Mouse (Mus musculus): ENCODE results near the gene Pomt1. TPM values are rescaled to one million over a fixed set of nuclear protein-coding genes. Genes with fewer than 3 reads are reported as not detected.

Gene Pomt1
- polyA plus RNA-seq, 1 experiment from 2014 or later = 6.4 TPM

- H3K9ac ChIP-seq (replicated peaks) = no peak overlapping the region
- H3K27me3 ChIP-seq (ENCODE audit: insufficient read depth, low read length) = no peaks in the 10 kb centered on the region
- WGBS (ENCODE audit: insufficient replicate concordance) = 77% methylated on average over 17 of the region's 18 CpGs
- TF ChIP-seq EP300 (IDR thresholded peaks at IDR 0.05; ENCODE audit: low read depth) (no peak), CTCF (IDR thresholded peaks at IDR 0.05; ENCODE audit: low read depth) (peak; percentile 78)
- DNase-seq = peak; percentile 79
- no peaks in the 10 kb centered on the region for H3K9me3 ChIP-seq (ENCODE audit: low read length)
- no peak overlapping the region for H3K27ac ChIP-seq (ENCODE audit: low read depth)
- no peak overlapping the region for H3K4me3 ChIP-seq (ENCODE audit: low read depth, low read length)
- H3K36me3 ChIP-seq (replicated peaks; ENCODE audit: insufficient read depth, low read length) = peaks cover 72% of the 10 kb centered on the region
- H3K4me2 ChIP-seq (ENCODE audit: low read depth, low read length) = no peak overlapping the region
- no peaks in the 10 kb centered on the region; the same call in 1 of the 2 replicates for H3K4me1 ChIP-seq (ENCODE audit: insufficient read depth)
- peak; percentile 61; the same call in 1 of the 2 replicates for ATAC-seq
These were observed 44.4 kb upstream of the Pomt1 start for GRCm38 (mm10) chr2:32191872-32192507.

- Histone ChIP-seq H3K4me1 (ENCODE audit: insufficient read depth) (no peaks in the 10 kb centered on the region), H3K36me3 (replicated peaks; ENCODE audit: insufficient read depth, low read length) (peaks cover 89% of the 10 kb centered on the region), H3K27ac (ENCODE audit: low read depth) (no peak overlapping the region), H3K9me3 (ENCODE audit: low read length) (no peaks in the 10 kb centered on the region), H3K4me2 (ENCODE audit: low read depth, low read length) (no peak overlapping the region), H3K27me3 (ENCODE audit: insufficient read depth, low read length) (no peaks in the 10 kb centered on the region), H3K9ac (replicated peaks) (no peak overlapping the region), H3K4me3 (ENCODE audit: low read depth, low read length) (no peak overlapping the region)
- 82% methylated on average over 11 of the region's 11 CpGs for WGBS (ENCODE audit: insufficient replicate concordance)
- ATAC-seq = no peak
- no peak for TF ChIP-seq EP300 (IDR thresholded peaks at IDR 0.05; ENCODE audit: low read depth)
- no peak for TF ChIP-seq CTCF (IDR thresholded peaks at IDR 0.05; ENCODE audit: low read depth)
- no peak for DNase-seq
These were observed 37.4 kb upstream of the Pomt1 start for GRCm38 (mm10) chr2:32198977-32199376.

DNA sequence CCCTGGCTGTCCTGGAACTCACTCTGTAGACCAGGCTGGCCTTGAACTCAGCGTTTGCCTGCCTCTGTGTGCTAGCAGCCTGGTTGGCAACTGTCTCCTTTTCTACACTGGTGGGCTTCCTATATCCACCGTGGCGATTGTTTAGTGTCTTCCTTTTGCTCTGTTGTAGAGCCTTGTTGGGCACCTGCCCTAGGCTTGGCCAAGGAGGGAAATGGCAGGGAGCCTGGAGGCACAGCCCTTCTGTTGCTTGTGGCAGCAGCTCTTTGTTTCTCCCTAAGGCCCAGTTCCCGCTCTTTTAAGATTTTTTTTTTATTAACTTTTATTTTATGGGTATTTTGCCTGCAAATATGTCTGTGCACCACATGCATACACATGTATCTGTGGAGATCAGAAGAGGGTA, 36.4 kb upstream of the Pomt1 start:
- ATAC-seq (no peak), DNase-seq (no peak)
- H3K4me3 ChIP-seq (ENCODE audit: low read depth, low read length) = no peak overlapping the region
- no peak overlapping the region for H3K27ac ChIP-seq (ENCODE audit: low read depth)
- H3K27me3 ChIP-seq (ENCODE audit: insufficient read depth, low read length) = no peaks in the 10 kb centered on the region
- no peaks in the 10 kb centered on the region for H3K4me1 ChIP-seq (ENCODE audit: insufficient read depth)
- TF ChIP-seq EP300 (IDR thresholded peaks at IDR 0.05; ENCODE audit: low read depth) (no peak), CTCF (IDR thresholded peaks at IDR 0.05; ENCODE audit: low read depth) (no peak)
- no peaks in the 10 kb centered on the region for H3K9me3 ChIP-seq (ENCODE audit: low read length)
- 86% methylated on average over 4 of the region's 4 CpGs for WGBS (ENCODE audit: insufficient replicate concordance)
- peaks cover 89% of the 10 kb centered on the region for H3K36me3 ChIP-seq (replicated peaks; ENCODE audit: insufficient read depth, low read length)
- no peak overlapping the region for H3K9ac ChIP-seq (replicated peaks)
- H3K4me2 ChIP-seq (ENCODE audit: low read depth, low read length) = no peak overlapping the region

DNA sequence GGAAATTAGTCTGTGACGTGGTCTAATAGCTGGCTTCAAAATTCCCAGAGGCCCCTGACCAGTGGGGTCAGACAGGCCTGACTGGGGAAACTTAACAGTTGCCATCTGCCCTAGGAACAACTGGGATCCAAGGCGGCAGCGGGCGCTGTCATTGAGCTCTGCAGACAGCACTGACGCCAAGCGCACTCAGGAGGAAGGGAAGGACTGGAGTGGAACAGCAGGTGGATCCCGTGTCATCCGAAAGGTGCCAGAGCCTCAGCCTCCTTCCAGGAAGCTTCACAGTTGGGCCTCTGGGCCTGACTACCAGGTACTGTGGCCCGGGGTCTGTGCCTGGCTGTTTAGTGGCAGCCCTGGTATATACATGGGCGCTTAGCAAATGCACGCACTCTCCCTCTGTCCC, 35.7 kb upstream of the Pomt1 start:
- Histone ChIP-seq H3K4me2 (ENCODE audit: low read depth, low read length) (no peak overlapping the region), H3K36me3 (replicated peaks; ENCODE audit: insufficient read depth, low read length) (peaks cover 89% of the 10 kb centered on the region), H3K9me3 (ENCODE audit: low read length) (no peaks in the 10 kb centered on the region), H3K4me1 (ENCODE audit: insufficient read depth) (no peaks in the 10 kb centered on the region), H3K4me3 (ENCODE audit: low read depth, low read length) (no peak overlapping the region), H3K9ac (replicated peaks) (no peak overlapping the region), H3K27me3 (ENCODE audit: insufficient read depth, low read length) (no peaks in the 10 kb centered on the region), H3K27ac (ENCODE audit: low read depth) (no peak overlapping the region)
- WGBS (ENCODE audit: insufficient replicate concordance) = 93% methylated on average over 11 of the region's 11 CpGs
- no peak for ATAC-seq
- DNase-seq = no peak
- TF ChIP-seq EP300 (IDR thresholded peaks at IDR 0.05; ENCODE audit: low read depth) (no peak), CTCF (IDR thresholded peaks at IDR 0.05; ENCODE audit: low read depth) (no peak)

- Histone ChIP-seq H3K4me2 (ENCODE audit: low read depth, low read length) (no peak overlapping the region), H3K4me1 (ENCODE audit: insufficient read depth) (no peaks in the 10 kb centered on the region), H3K9me3 (ENCODE audit: low read length) (no peaks in the 10 kb centered on the region), H3K9ac (replicated peaks) (no peak overlapping the region), H3K4me3 (ENCODE audit: low read depth, low read length) (no peak overlapping the region), H3K27ac (ENCODE audit: low read depth) (no peak overlapping the region), H3K27me3 (ENCODE audit: insufficient read depth, low read length) (no peaks in the 10 kb centered on the region), H3K36me3 (replicated peaks; ENCODE audit: insufficient read depth, low read length) (peaks cover 91% of the 10 kb centered on the region)
- DNase-seq (no peak), ATAC-seq (no peak)
- TF ChIP-seq CTCF (IDR thresholded peaks at IDR 0.05; ENCODE audit: low read depth) = no peak
- WGBS (ENCODE audit: insufficient replicate concordance) = 83% methylated on average over 7 of the region's 7 CpGs
These were observed 34.9 kb upstream of the Pomt1 start for GRCm38 (mm10) chr2:32201527-32201926.

DNA sequence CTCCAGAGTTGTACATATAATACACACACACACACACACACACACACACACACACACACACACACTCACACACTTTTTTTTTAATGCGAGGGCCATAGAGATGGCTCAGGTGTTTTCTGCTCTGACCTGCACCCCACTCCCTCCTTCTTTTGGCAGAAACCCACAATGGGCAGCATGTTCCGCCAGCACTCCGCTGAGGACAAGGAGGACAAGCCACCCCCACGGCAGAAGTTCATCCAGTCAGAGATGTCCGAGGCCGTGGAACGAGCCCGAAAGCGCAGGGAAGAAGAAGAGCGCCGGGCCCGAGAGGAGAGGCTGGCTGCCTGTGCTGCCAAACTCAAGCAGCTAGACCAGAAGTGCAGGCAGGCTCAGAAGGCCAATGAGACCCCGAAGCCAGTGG, 32.5 kb upstream of the Pomt1 start:
- DNase-seq (no peak), ATAC-seq (no peak)
- H3K36me3 ChIP-seq (replicated peaks; ENCODE audit: insufficient read depth, low read length) = peaks cover 97% of the 10 kb centered on the region
- H3K4me1 ChIP-seq (ENCODE audit: insufficient read depth) = no peaks in the 10 kb centered on the region
- no peak overlapping the region for H3K9ac ChIP-seq (replicated peaks)
- 91% methylated on average over 13 of the region's 13 CpGs for WGBS (ENCODE audit: insufficient replicate concordance)
- no peaks in the 10 kb centered on the region for H3K27me3 ChIP-seq (ENCODE audit: insufficient read depth, low read length)
- no peaks in the 10 kb centered on the region for H3K9me3 ChIP-seq (ENCODE audit: low read length)
- no peak overlapping the region for H3K4me2 ChIP-seq (ENCODE audit: low read depth, low read length)
- H3K4me3 ChIP-seq (ENCODE audit: low read depth, low read length) = no peak overlapping the region
- TF ChIP-seq CTCF (IDR thresholded peaks at IDR 0.05; ENCODE audit: low read depth) = no peak
- TF ChIP-seq EP300 (IDR thresholded peaks at IDR 0.05; ENCODE audit: low read depth) = no peak
- H3K27ac ChIP-seq (ENCODE audit: low read depth) = no peak overlapping the region
